Mouse (Mus musculus) limb, embryonic 11.5 days (tissue): ENCODE results near the gene Itgb6. TPM values are rescaled to one million over a fixed set of nuclear protein-coding genes. Genes with fewer than 3 reads are reported as not detected.

Source experiments
- ATAC-seq: fragments of 200-750 bp; cut with Nextera tagmentation; 2 replicates; pipeline ENCODE4 v1.8.0; 2017; ENCODE audit warnings: low read depth; ENCODE audit not compliant: insufficient number of reproducible peaks, low FRiP score, low TSS enrichment
- DNase-seq: peaks from one replicate; pipeline ENCODE4 v3.0.0-alpha.2; 2015; ENCODE audit warnings: low spot score
- H3K27ac ChIP-seq: fragments of 300-500 bp; sonication (generic); replicated peaks from 2 replicates; pipeline ENCODE4 v1.5.1; 2014; ENCODE audit warnings: low read depth, mild to moderate bottlenecking, low read length
- H3K27me3 ChIP-seq: fragments of 300-500 bp; sonication (generic); 2 replicates; pipeline ENCODE4 v1.6.1; 2014; ENCODE audit warnings: mild to moderate bottlenecking, low read length, mixed read lengths; ENCODE audit not compliant: control insufficient read depth, insufficient read depth
- H3K36me3 ChIP-seq: fragments of 300-500 bp; sonication (generic); 2 replicates; pipeline ENCODE4 v1.6.1; 2014; ENCODE audit warnings: mild to moderate bottlenecking, low read length, moderate library complexity, mixed read lengths; ENCODE audit not compliant: control insufficient read depth, insufficient read depth
- H3K4me1 ChIP-seq: fragments of 300-500 bp; sonication (generic); 2 replicates; pipeline ENCODE4 v1.6.1; 2014; ENCODE audit warnings: low read length, mixed read lengths; ENCODE audit not compliant: control insufficient read depth, insufficient read depth
- H3K4me2 ChIP-seq: fragments of 300-500 bp; sonication (generic); 2 replicates; pipeline ENCODE4 v1.6.1; 2014; ENCODE audit warnings: low read depth, mild to moderate bottlenecking, moderate library complexity; ENCODE audit not compliant: severe bottlenecking
- H3K4me3 ChIP-seq: fragments of 300-500 bp; sonication (generic); 2 replicates; pipeline ENCODE4 v1.5.1; 2014; ENCODE audit warnings: low read depth, low read length
- H3K9ac ChIP-seq: fragments of 300-500 bp; sonication (generic); 2 replicates; pipeline ENCODE4 v1.6.1; 2014; ENCODE audit warnings: mild to moderate bottlenecking, low read length
- H3K9me3 ChIP-seq: fragments of 300-500 bp; sonication (generic); 2 replicates; pipeline ENCODE4 v1.6.1; 2016; ENCODE audit warnings: low read length; ENCODE audit not compliant: control insufficient read depth
- WGBS: fragments of 180-500 bp; shearing (Covaris S2); extraction: QIAGEN DNeasy Blood & Tissue Kit; methylation state at CpG from one replicate; pipeline ENCODE4 v1.1.7; 2014; 5-methylcytosine and 5-hydroxymethylcytosine counted together
- polyA plus RNA-seq: library from polyadenylated mRNA; unstranded; fragments of >200 nt; fragmentation: Nextera tagmentation; extraction: Ambion mirVana; gene quantifications from 2 replicates; pipeline ENCODE4 v1.2.1, GENCODE M21; 2014

Itgb6 gene
- polyA plus RNA-seq, 1 experiment from 2014 or later, result 0.61 TPM

DNA sequence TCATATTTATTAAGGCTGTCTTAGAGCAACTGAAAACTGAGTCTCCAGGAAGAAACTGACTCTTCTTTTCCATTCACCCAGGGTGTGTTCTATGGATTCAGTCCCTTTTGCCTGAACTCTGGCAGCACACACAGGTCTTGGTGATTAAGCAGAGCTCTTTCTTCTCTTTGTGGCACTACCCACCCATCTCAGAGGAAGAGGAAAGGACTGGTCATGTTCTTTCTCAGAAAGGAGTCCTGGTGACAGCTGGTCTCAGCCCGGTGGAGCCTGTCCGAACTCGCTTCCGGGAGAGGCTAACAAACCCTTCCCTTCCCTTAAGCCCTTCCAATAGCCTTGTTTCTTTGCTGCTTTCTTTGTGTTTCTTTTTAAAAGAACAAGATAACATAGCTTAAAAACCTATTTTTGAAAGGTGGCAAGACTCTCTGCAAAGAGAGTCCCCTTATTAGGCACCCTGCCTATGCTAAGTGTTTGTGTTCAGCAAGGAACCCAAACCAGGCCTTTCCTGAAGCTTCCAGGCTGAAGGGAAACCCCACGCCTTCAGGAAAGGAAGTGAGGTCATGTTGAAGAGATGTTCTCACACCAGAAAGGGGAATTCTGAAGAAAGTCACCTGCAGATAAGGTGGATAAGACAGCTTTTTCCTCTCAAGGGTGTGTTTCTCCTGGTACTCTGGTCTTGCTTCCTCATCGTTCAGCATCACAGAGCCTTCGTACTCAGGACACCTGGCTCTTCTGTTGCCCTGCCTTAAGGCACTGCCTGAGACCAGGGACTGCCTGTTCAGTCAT lies 11.2 kb downstream of the Itgb6 start:
- Histone ChIP-seq H3K4me1 (peaks cover 5% of the 10 kb centered on the region; the same call in 1 of the 2 replicates), H3K36me3 (no peaks in the 10 kb centered on the region), H3K4me3 (no peak overlapping the region), H3K4me2 (no peak overlapping the region), H3K27me3 (no peaks in the 10 kb centered on the region), H3K9ac (no peak overlapping the region), H3K27ac (no peak overlapping the region), H3K9me3 (no peaks in the 10 kb centered on the region)
- WGBS, result 84% methylated on average over 7 of the region's 7 CpGs
- ATAC-seq (no peak), DNase-seq (peak; percentile 19)

- no peak overlapping the region for H3K4me3 ChIP-seq
- no peaks in the 10 kb centered on the region for H3K9me3 ChIP-seq
- H3K4me1 ChIP-seq, result peaks cover 5% of the 10 kb centered on the region; the same call in 1 of the 2 replicates
- no peak overlapping the region for H3K4me2 ChIP-seq
- WGBS, result 78% methylated on average over 4 of the region's 4 CpGs
- H3K27me3 ChIP-seq, result no peaks in the 10 kb centered on the region
- no peak overlapping the region for H3K9ac ChIP-seq
- peak; percentile 43 for DNase-seq
- no peak for ATAC-seq
- no peak overlapping the region for H3K27ac ChIP-seq
- H3K36me3 ChIP-seq, result no peaks in the 10 kb centered on the region
Observed at GRCm38 (mm10) chr2:60710317-60710716, 12.1 kb downstream of the Itgb6 start.

DNA sequence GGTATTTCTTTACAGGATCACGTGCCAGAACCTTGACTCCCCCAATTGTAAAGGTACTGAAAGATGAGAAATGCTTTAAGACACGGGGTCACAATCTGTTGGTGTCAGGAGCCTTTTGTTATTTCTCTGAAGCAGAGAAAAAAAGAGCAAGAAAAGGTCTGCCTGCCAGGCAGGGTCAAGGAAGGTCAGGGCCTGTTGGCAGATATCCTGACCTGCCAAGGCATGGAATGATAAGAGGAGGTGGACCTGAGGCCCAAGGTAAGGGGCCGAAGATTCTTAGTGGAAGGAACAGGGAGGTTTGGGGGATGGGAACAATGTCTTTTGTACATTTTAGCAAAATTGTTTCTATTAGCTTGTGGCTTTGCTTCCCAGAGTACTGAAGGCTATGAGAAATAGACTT lies 13.8 kb downstream of the Itgb6 start:
- Histone ChIP-seq H3K36me3 (no peaks in the 10 kb centered on the region), H3K9ac (no peak overlapping the region), H3K4me2 (no peak overlapping the region), H3K27ac (no peak overlapping the region), H3K4me3 (no peak overlapping the region), H3K27me3 (no peaks in the 10 kb centered on the region), H3K4me1 (no peaks in the 10 kb centered on the region), H3K9me3 (no peaks in the 10 kb centered on the region)
- DNase-seq (no peak), ATAC-seq (no peak)
- 50% methylated on average over 3 of the region's 3 CpGs for WGBS

- no peak overlapping the region for H3K4me3 ChIP-seq
- no peaks in the 10 kb centered on the region for H3K9me3 ChIP-seq
- H3K4me2 ChIP-seq, result no peak overlapping the region
- no peak overlapping the region for H3K9ac ChIP-seq
- no peaks in the 10 kb centered on the region for H3K4me1 ChIP-seq
- H3K36me3 ChIP-seq, result no peaks in the 10 kb centered on the region
- 84% methylated on average over 3 of the region's 3 CpGs for WGBS
- H3K27ac ChIP-seq, result no peak overlapping the region
- no peak for DNase-seq
- no peaks in the 10 kb centered on the region for H3K27me3 ChIP-seq
- no peak for ATAC-seq
Observed at GRCm38 (mm10) chr2:60706866-60707265, 15.6 kb downstream of the Itgb6 start.

DNA sequence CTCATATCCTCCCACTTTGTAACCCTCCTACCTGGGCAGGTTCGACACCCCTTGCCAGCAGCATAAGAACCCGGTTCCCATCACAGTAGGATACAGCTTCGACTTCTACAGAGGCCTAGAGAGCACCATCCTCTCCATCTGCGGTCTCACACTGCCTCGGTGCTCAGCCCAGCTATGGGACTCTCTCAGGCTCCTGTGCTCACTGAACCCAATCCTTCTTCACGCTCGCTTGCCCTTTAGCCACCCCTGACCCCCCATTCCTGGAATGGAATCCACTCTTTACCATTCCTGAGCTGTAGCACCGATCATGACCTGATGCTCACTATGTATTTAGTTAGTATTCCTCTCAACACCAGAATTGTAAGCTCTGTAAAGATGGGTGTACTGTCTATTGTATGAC lies 17.0 kb downstream of the Itgb6 start:
- Histone ChIP-seq H3K4me1 (no peaks in the 10 kb centered on the region), H3K9ac (no peak overlapping the region), H3K9me3 (no peaks in the 10 kb centered on the region), H3K27ac (no peak overlapping the region), H3K27me3 (no peaks in the 10 kb centered on the region), H3K4me3 (no peak overlapping the region), H3K4me2 (no peak overlapping the region), H3K36me3 (no peaks in the 10 kb centered on the region)
- DNase-seq, result no peak
- no peak for ATAC-seq
- 94% methylated on average over 8 of the region's 8 CpGs for WGBS

DNA sequence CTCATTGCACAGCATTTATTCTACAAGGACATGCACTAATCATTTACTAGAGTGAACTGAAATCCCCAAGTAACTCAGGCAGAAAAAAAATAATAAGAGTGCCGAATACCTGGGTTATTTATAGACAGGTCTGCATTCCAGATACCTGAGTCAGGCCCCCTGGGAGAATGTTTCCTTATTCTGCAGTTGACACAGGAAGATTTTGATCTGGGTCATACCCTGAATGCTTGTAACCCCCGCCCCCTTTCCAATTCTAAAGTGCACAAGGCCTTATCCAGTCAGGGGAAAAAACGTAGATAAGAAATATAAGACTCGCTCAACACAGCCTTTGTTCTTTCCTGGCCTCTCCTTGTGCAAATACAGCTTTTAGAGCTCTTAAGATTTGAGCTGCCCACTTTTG lies 19.1 kb downstream of the Itgb6 start:
- Histone ChIP-seq H3K9me3 (no peaks in the 10 kb centered on the region), H3K4me1 (peaks cover 2% of the 10 kb centered on the region; the same call in 1 of the 2 replicates), H3K4me2 (no peak overlapping the region), H3K9ac (no peak overlapping the region), H3K27ac (no peak overlapping the region), H3K36me3 (no peaks in the 10 kb centered on the region), H3K27me3 (no peaks in the 10 kb centered on the region), H3K4me3 (no peak overlapping the region)
- 83% methylated on average over 4 of the region's 4 CpGs for WGBS
- no peak for DNase-seq
- no peak for ATAC-seq

GRCm38 (mm10) chr2:60700956-60701355 lies 21.5 kb downstream of the Itgb6 start:
- Histone ChIP-seq H3K9ac (no peak overlapping the region), H3K27me3 (no peaks in the 10 kb centered on the region), H3K9me3 (no peaks in the 10 kb centered on the region), H3K36me3 (no peaks in the 10 kb centered on the region), H3K4me3 (no peak overlapping the region), H3K4me2 (no peak overlapping the region), H3K27ac (no peak overlapping the region), H3K4me1 (peaks cover 4% of the 10 kb centered on the region; the same call in 1 of the 2 replicates)
- DNase-seq (no peak), ATAC-seq (no peak)
- WGBS, result 92% methylated on average over 4 of the region's 4 CpGs

DNA sequence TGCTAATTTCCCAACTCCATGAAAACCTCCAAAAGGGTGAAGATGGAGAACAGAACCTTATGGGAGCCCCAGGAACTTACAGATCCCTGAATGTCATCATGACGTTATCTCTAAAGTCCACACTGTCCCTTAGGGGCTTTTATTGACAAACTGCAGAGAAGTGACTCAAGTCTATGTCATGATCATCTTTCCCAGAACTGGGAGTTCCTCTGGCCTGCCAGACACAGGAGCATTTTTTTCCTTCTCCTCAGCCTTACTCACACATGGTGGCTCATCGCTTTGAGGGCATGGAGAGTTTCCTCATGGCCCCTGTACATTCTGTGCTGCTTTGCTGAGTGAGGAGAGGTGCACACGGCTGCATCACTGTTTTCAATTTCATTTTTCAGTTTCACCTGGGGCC lies 22.4 kb downstream of the Itgb6 start:
- 88% methylated on average over 3 of the region's 3 CpGs for WGBS
- DNase-seq (no peak), ATAC-seq (no peak)
- H3K27me3 ChIP-seq, result no peaks in the 10 kb centered on the region
- no peak overlapping the region for H3K4me2 ChIP-seq
- no peak overlapping the region for H3K27ac ChIP-seq
- no peak overlapping the region for H3K9ac ChIP-seq
- H3K9me3 ChIP-seq, result no peaks in the 10 kb centered on the region
- peaks cover 12% of the 10 kb centered on the region; the same call in 1 of the 2 replicates for H3K4me1 ChIP-seq
- H3K36me3 ChIP-seq, result no peaks in the 10 kb centered on the region
- H3K4me3 ChIP-seq, result no peak overlapping the region

GRCm38 (mm10) chr2:60699591-60699990 lies 22.9 kb downstream of the Itgb6 start:
- no peak overlapping the region for H3K27ac ChIP-seq
- no peaks in the 10 kb centered on the region for H3K27me3 ChIP-seq
- no peaks in the 10 kb centered on the region for H3K36me3 ChIP-seq
- peaks cover 12% of the 10 kb centered on the region; the same call in 1 of the 2 replicates for H3K4me1 ChIP-seq
- no peaks in the 10 kb centered on the region for H3K9me3 ChIP-seq
- H3K9ac ChIP-seq, result no peak overlapping the region
- ATAC-seq (no peak), DNase-seq (no peak)
- WGBS, result 84% methylated on average over 3 of the region's 3 CpGs
- H3K4me2 ChIP-seq, result no peak overlapping the region
- no peak overlapping the region for H3K4me3 ChIP-seq
